Mouse (Mus musculus) thymus, postnatal 4 days (tissue): ENCODE measurements around the gene Vmn1r171.
"Not testable (repeated sequence)": the region's sequence is repeated elsewhere in the genome, so short reads cannot be mapped to it uniquely, and the experiment has no call there.

Source experiments
- DNase-seq: peaks from one replicate; pipeline ENCODE4 v3.0.0; 2021

Gene Vmn1r171

DNA sequence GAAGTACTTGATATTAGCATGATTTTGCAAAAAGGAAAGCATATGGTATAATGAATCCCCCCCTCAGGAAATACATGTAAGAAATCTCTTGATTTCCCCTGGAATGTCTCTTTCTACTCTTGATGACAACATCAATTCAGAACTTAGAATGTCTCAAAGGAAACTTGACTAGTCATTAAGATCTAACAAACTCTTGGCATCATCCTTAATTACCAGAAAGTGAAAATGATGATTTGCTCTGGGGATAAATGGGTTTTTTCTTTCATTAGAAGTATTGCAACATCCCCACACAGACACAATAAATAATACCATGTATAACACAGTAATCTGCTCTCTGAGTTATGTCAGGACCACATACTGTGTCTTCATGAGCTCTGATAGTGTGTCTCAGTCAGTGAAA is at the start of gene Vmn1r171:
Vmn1r171 (plus strand) TSS at position 301 of the 400 bp plus-strand sequence.
- no peak for DNase-seq

GRCm38 (mm10) chr7:23605875-23606274 is 24.6 kb upstream of the Vmn1r171 start, which contains the start of gene Vmn1r170:
Gene Vmn1r170 (plus strand): TSS chr7:23606175.
- not testable (repeated sequence) for DNase-seq

DNA sequence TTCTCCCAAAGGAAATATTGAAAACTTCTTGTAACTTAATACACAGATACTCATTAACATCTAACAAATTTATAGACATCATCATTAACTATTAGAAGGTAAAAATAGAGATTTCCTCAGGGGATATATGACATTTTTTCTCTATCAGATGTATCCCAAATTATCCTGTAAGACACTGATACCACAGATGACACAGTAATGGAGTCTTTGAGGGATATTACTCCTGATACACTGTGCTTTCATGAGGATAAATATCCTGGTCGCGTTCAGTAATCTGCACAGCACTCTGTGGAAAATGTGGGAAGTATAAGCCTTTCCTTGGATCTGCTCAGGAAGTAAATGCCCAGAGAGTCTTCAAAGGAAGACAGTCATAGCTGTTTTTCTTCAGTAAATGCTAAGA is 27.5 kb downstream of the Vmn1r171 start, which contains the start of gene Vmn1r172:
Vmn1r172 (plus strand) TSS at position 301 of the 400 bp plus-strand sequence.
- DNase-seq: no peak
